Mouse (Mus musculus) lung, postnatal 0 days (tissue): ENCODE measurements around the gene Nbdy.

ENCODE experiments used
- CTCF ChIP-seq: IDR thresholded peaks from 2 replicates; pipeline ENCODE4 v1.5.1; 2016; ENCODE audit warnings: antibody characterized with exemption, mild to moderate bottlenecking
- EP300 ChIP-seq: IDR thresholded peaks from 2 replicates; pipeline ENCODE4 v1.6.1; 2016; ENCODE audit warnings: antibody characterized with exemption, mild to moderate bottlenecking, control low read depth

DNA sequence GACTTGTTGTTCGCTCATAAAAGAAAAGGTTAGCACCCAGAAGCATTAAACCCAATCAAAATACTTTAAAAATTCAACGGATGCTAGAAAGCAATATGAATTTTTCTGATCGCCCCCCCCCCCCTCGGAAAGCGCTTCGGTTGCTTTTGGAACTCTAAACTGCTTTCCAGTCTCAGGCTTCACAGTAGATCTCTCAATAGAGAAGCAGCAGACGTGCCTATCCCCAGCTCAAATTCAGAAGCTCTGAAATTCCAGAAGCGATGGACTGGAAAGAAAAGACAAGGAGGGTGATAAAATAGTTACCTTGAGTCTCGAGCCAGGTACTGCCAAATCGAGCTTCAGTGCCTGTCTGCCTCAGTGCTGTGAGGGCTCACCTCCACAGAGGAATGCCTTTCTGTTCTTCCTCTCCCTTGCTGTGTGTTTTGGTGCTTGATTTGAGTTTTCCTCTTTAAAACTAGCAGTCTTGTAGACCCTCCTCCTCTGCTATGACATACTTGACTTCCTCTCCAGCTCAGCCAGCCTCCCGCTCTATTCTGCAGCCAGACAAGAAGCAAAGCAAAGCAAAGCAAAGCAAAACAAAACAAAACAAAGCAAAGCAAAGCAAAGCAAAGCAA is 27.5 kb upstream of the Nbdy start, which contains the start of gene Kctd12b:
- no peak for TF ChIP-seq CTCF
- TF ChIP-seq EP300, result no peak
